Mouse (Mus musculus) thymus, adult 2 months (tissue): ENCODE measurements around the gene Olfr305.

Source experiments
- CTCF ChIP-seq: fragments of 200-500 bp; IDR thresholded peaks from 2 replicates; pipeline ENCODE4 v1.5.1; 2012; ENCODE audit warnings: mild to moderate bottlenecking, control low read depth, low read length, moderate library complexity, borderline replicate concordance; ENCODE audit not compliant: control insufficient read depth, poor library complexity, insufficient read depth; ENCODE audit errors: extremely low read depth
- POLR2A ChIP-seq: fragments of 200-500 bp; IDR thresholded peaks from 2 replicates; pipeline ENCODE4 v1.6.1; 2012; ENCODE audit warnings: mild to moderate bottlenecking, low read length, control low read depth, moderate library complexity; ENCODE audit not compliant: control insufficient read depth, poor library complexity, insufficient read depth; ENCODE audit errors: extremely low read depth

DNA sequence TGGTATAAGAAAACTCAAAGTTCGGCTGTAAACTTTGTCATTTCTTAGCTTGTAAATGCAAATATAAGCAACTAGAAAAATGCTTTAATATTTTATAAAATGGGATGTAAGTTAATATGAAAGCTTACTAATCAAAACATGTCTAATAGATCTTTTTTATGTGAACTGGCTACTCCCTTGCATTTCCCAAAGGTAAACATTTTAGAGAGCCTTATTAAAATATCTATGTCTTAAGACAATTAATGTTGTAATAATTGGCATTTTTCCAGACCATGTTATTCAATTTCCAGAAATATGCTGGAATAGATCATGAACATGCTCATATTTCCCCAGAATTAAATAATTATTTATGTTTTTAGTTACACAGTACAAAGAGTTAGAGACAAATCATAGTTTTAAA, 29.2 kb downstream of the Olfr305 start, which contains the start of gene Olfr307:
- TF ChIP-seq POLR2A (no peak), CTCF (no peak)
